Mouse (Mus musculus): ENCODE data around the gene Krtap19-4. TPM values are rescaled to one million over a fixed set of nuclear protein-coding genes. Genes with fewer than 3 reads are reported as not detected.

Gene Krtap19-4
- polyA plus RNA-seq, 1 experiment from 2014 or later, result not detected

Other genes with a start within 250 kb of the Krtap19-4 start
- gene Krtap26-1, start 237.3 kb downstream of the Krtap19-4 start, polyA plus RNA-seq (2015; fragmentation: Nextera tagmentation; extraction: Ambion mirVana), result not detected in 2 replicates
- not detected in 2 replicates for gene Krtap27-1, start 213.4 kb downstream of the Krtap19-4 start, polyA plus RNA-seq (2015; fragmentation: Nextera tagmentation; extraction: Ambion mirVana)
- not detected in 2 replicates for gene 2310061N02Rik, start 177.1 kb downstream of the Krtap19-4 start, polyA plus RNA-seq (2015; fragmentation: Nextera tagmentation; extraction: Ambion mirVana)
- gene Krtap13-1, start 156.2 kb downstream of the Krtap19-4 start, polyA plus RNA-seq (2015; fragmentation: Nextera tagmentation; extraction: Ambion mirVana), result not detected in 2 replicates
- not detected in 2 replicates for gene Krtap13, start 133.5 kb downstream of the Krtap19-4 start, polyA plus RNA-seq (2015; fragmentation: Nextera tagmentation; extraction: Ambion mirVana)
- gene 2310034C09Rik, start 126.2 kb downstream of the Krtap19-4 start, polyA plus RNA-seq (2015; fragmentation: Nextera tagmentation; extraction: Ambion mirVana), result not detected in 2 replicates
- not detected in 2 replicates for gene 2310057N15Rik, start 110.9 kb downstream of the Krtap19-4 start, polyA plus RNA-seq (2015; fragmentation: Nextera tagmentation; extraction: Ambion mirVana)
- gene Gm5965, start 107.2 kb downstream of the Krtap19-4 start, polyA plus RNA-seq (2015; fragmentation: Nextera tagmentation; extraction: Ambion mirVana), result not detected in 2 replicates
- not detected in 2 replicates for gene Gm20741, start 72.9 kb downstream of the Krtap19-4 start, polyA plus RNA-seq (2015; fragmentation: Nextera tagmentation; extraction: Ambion mirVana)
- gene Krtap15, start 64.9 kb downstream of the Krtap19-4 start, polyA plus RNA-seq (2015; fragmentation: Nextera tagmentation; extraction: Ambion mirVana), result not detected in 2 replicates
- gene Krtap14, start 58.9 kb downstream of the Krtap19-4 start, polyA plus RNA-seq (2015; fragmentation: Nextera tagmentation; extraction: Ambion mirVana), result not detected in 2 replicates
- gene Krtap19-1, start 15.7 kb downstream of the Krtap19-4 start, polyA plus RNA-seq (2015; fragmentation: Nextera tagmentation; extraction: Ambion mirVana), result not detected in 2 replicates
- not detected in 2 replicates for gene Krtap19-2, start 10.8 kb downstream of the Krtap19-4 start, polyA plus RNA-seq (2015; fragmentation: Nextera tagmentation; extraction: Ambion mirVana)
- gene Krtap19-3, start 7.1 kb downstream of the Krtap19-4 start, polyA plus RNA-seq (2015; fragmentation: Nextera tagmentation; extraction: Ambion mirVana), result not detected in 2 replicates
- not detected in 2 replicates for gene Krtap19-5, start 11.4 kb upstream of the Krtap19-4 start, polyA plus RNA-seq (2015; fragmentation: Nextera tagmentation; extraction: Ambion mirVana)
- gene Krtap19-9b, start 47.2 kb upstream of the Krtap19-4 start, polyA plus RNA-seq (2015; fragmentation: Nextera tagmentation; extraction: Ambion mirVana), result not detected in 2 replicates
- gene Krtap16-3, start 77.8 kb upstream of the Krtap19-4 start, polyA plus RNA-seq (2015; fragmentation: Nextera tagmentation; extraction: Ambion mirVana), result not detected in 2 replicates
- gene Krtap22-2, start 125.7 kb upstream of the Krtap19-4 start, polyA plus RNA-seq (2015; fragmentation: Nextera tagmentation; extraction: Ambion mirVana), result not detected in 2 replicates
- gene Gm10229, start 130.2 kb upstream of the Krtap19-4 start, polyA plus RNA-seq (2015; fragmentation: Nextera tagmentation; extraction: Ambion mirVana), result not detected in 2 replicates
- not detected in 2 replicates for gene Krtap6-1, start 146.6 kb upstream of the Krtap19-4 start, polyA plus RNA-seq (2015; fragmentation: Nextera tagmentation; extraction: Ambion mirVana)
- gene Gm10228, start 156.4 kb upstream of the Krtap19-4 start, polyA plus RNA-seq (2015; fragmentation: Nextera tagmentation; extraction: Ambion mirVana), result not detected in 2 replicates
- not detected in 2 replicates for gene Krtap6-5, start 162.8 kb upstream of the Krtap19-4 start, polyA plus RNA-seq (2015; fragmentation: Nextera tagmentation; extraction: Ambion mirVana)
- not detected in 2 replicates for gene 1110025L11Rik, start 178.9 kb upstream of the Krtap19-4 start, polyA plus RNA-seq (2015; fragmentation: Nextera tagmentation; extraction: Ambion mirVana)
- gene Krtap6-3, start 198.9 kb upstream of the Krtap19-4 start, polyA plus RNA-seq (2015; fragmentation: Nextera tagmentation; extraction: Ambion mirVana), result not detected in 2 replicates

Measured in lung, embryonic 15.5 days (tissue).